Mouse (Mus musculus): ENCODE data around the gene Prickle2. TPM values are rescaled to one million over a fixed set of nuclear protein-coding genes. Genes with fewer than 3 reads are reported as not detected.

Prickle2 gene
- polyA plus RNA-seq, 1 experiment: 1.1 TPM

DNA sequence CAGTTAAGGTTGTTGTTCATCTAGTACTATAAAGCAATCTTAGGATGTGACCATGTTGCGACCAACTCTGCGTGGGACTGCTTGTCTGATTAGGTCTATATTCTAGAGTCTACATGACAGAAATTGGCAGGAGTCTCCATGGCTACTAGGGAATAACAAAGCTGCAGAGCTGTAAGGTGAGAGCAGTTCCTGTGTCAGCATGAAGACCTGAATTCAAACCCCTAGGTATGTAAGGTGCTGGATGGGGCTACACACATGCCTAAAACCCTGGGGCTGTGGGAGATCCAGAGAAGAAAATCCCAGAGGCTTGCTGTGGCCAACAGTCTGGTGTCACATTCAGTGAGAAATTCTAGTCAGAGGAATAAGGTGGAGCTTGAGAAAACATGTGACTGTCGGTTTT is 78.2 kb downstream of the Prickle2 start:
- TF ChIP-seq POLR2A (IDR thresholded peaks at IDR 0.05; ENCODE audit: low read depth, low read length): no peak
- no peak for TF ChIP-seq CTCF (IDR thresholded peaks at IDR 0.05; ENCODE audit: extremely low read depth, insufficient read depth, insufficient read length, insufficient replicate concordance)
- Histone ChIP-seq H3K4me1 (ENCODE audit: control insufficient read depth, insufficient read depth, insufficient read length) (no peaks in the 10 kb centered on the region), H3K36me3 (ENCODE audit: control insufficient read depth, insufficient read depth, low read length) (no peaks in the 10 kb centered on the region), H3K4me3 (ENCODE audit: extremely low read depth, insufficient read depth, insufficient read length) (no peak overlapping the region), H3K27me3 (ENCODE audit: control insufficient read depth, insufficient read depth, low read length) (no peaks in the 10 kb centered on the region), H3K27ac (ENCODE audit: insufficient read depth, low read length) (no peak overlapping the region)
- DNase-seq (ENCODE audit: low read depth in 1 of 2, low spot score in 2 of 2): no peak
- 91% methylated on average over 3 of the region's 3 CpGs for WGBS

DNA sequence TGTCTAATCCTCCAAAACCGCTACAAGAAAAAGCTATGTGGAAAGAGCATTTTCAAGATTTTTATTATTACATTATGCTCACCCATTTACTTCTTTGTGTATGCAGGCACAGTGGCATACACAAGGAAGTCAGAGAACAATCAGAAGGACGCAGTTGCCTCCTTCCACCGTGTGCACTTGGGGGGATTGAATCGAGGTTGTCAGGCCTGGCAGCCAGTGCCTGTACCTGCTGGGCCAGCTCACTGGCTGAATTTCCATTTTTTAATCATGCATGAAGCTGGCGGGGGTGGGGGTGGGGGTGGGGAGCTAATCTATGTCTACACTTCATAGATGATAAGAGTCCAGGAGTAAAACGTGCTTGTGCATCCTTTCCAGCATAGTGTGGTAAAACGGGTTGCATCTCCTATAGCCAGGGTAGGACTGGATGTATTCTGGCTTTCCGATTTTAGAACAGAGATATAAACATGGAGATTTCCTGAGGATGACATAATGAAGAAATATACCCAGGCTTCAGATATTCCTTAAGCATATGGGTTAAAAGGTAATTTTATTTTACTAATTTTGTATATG is 78.8 kb downstream of the Prickle2 start:
- H3K4me1 ChIP-seq (ENCODE audit: control insufficient read depth, insufficient read depth, insufficient read length): no peaks in the 10 kb centered on the region
- H3K36me3 ChIP-seq (ENCODE audit: control insufficient read depth, insufficient read depth, low read length): no peaks in the 10 kb centered on the region
- H3K4me3 ChIP-seq (ENCODE audit: extremely low read depth, insufficient read depth, insufficient read length): no peak overlapping the region
- DNase-seq (ENCODE audit: low read depth in 1 of 2, low spot score in 2 of 2): no peak
- no peak overlapping the region for H3K27ac ChIP-seq (ENCODE audit: insufficient read depth, low read length)
- no peaks in the 10 kb centered on the region for H3K27me3 ChIP-seq (ENCODE audit: control insufficient read depth, insufficient read depth, low read length)
- 81% methylated on average over 8 of the region's 8 CpGs for WGBS
- no peak for TF ChIP-seq POLR2A (IDR thresholded peaks at IDR 0.05; ENCODE audit: low read depth, low read length)

DNA sequence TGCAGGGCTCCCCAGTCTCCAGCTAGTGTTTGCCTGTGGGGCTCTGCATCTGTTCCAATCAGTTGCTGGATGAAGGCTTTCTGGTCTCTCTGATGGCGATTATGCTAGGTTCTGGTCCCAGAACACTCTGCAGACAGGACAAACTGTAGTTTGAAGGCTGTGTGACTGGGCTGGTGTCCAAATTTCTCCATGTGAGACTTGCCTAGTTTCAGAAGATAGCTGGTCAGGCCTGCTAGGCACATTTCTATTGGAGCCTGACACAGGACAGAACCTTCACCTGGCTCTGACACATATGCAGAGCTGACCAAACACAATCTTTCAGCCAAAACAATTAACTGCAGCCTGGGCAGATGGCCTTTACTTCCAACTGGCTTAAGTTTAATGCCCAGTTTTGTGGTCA is 80.0 kb downstream of the Prickle2 start:
- Histone ChIP-seq H3K36me3 (ENCODE audit: control insufficient read depth, insufficient read depth, low read length) (no peaks in the 10 kb centered on the region), H3K27ac (ENCODE audit: insufficient read depth, low read length) (no peak overlapping the region), H3K27me3 (ENCODE audit: control insufficient read depth, insufficient read depth, low read length) (no peaks in the 10 kb centered on the region), H3K4me3 (ENCODE audit: extremely low read depth, insufficient read depth, insufficient read length) (no peak overlapping the region), H3K4me1 (ENCODE audit: control insufficient read depth, insufficient read depth, insufficient read length) (no peaks in the 10 kb centered on the region)
- WGBS: 83% methylated on average over 1 of the region's 1 CpGs
- TF ChIP-seq POLR2A (IDR thresholded peaks at IDR 0.05; ENCODE audit: low read depth, low read length) (no peak), CTCF (IDR thresholded peaks at IDR 0.05; ENCODE audit: extremely low read depth, insufficient read depth, insufficient read length, insufficient replicate concordance) (no peak)
- DNase-seq (ENCODE audit: low read depth in 1 of 2, low spot score in 2 of 2): no peak

DNA sequence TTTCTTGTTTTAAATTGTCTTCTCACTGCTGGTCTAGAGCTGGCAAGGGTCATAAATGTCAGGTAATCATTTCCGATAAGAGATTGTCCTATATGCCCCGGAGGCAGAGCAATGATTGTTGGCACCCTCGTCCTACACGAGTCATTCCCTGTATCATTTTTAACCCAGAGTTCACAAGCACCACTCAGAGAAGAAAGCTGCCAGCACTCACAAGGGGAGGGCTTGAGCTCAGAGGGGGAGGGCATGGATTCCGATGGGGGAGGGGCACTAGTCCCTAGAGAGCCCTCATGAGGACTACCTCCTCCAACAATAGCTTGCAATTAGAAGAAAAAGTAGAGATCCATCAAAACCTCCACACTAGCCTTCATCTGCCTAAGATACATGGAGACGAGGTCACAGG is 81.6 kb downstream of the Prickle2 start:
- Histone ChIP-seq H3K4me1 (ENCODE audit: control insufficient read depth, insufficient read depth, insufficient read length) (no peaks in the 10 kb centered on the region), H3K4me3 (ENCODE audit: extremely low read depth, insufficient read depth, insufficient read length) (no peak overlapping the region), H3K36me3 (ENCODE audit: control insufficient read depth, insufficient read depth, low read length) (no peaks in the 10 kb centered on the region), H3K27ac (ENCODE audit: insufficient read depth, low read length) (no peak overlapping the region), H3K27me3 (ENCODE audit: control insufficient read depth, insufficient read depth, low read length) (no peaks in the 10 kb centered on the region)
- WGBS: 79% methylated on average over 6 of the region's 6 CpGs
- TF ChIP-seq POLR2A (IDR thresholded peaks at IDR 0.05; ENCODE audit: low read depth, low read length) (no peak), CTCF (IDR thresholded peaks at IDR 0.05; ENCODE audit: extremely low read depth, insufficient read depth, insufficient read length, insufficient replicate concordance) (no peak)
- DNase-seq (ENCODE audit: low read depth in 1 of 2, low spot score in 2 of 2): no peak

DNA sequence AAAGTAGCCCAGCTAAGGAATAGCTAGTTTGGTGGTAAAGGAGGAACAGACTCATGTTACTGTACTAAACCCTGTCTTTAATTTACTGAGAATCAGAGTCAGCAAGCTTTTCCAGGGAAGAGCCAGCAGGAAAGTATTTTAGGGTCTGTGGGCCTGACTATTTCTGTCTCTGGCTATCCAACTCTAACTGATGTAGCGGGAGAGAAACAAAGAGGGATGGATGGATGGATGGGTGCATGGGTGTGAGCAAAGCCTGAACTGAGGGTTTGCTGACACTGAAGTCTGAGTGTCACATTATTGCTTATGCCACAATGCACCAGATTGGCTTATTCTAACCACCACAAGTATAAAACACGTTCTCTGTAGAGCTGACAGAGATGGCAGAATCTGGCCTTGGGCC is 88.8 kb downstream of the Prickle2 start:
- Histone ChIP-seq H3K4me1 (ENCODE audit: control insufficient read depth, insufficient read depth, insufficient read length) (no peaks in the 10 kb centered on the region), H3K36me3 (ENCODE audit: control insufficient read depth, insufficient read depth, low read length) (no peaks in the 10 kb centered on the region), H3K27me3 (ENCODE audit: control insufficient read depth, insufficient read depth, low read length) (no peaks in the 10 kb centered on the region), H3K4me3 (ENCODE audit: extremely low read depth, insufficient read depth, insufficient read length) (no peak overlapping the region), H3K27ac (ENCODE audit: insufficient read depth, low read length) (no peak overlapping the region)
- 80% methylated on average over 2 of the region's 2 CpGs for WGBS
- DNase-seq (ENCODE audit: low read depth in 1 of 2, low spot score in 2 of 2): no peak
- TF ChIP-seq CTCF (IDR thresholded peaks at IDR 0.05; ENCODE audit: extremely low read depth, insufficient read depth, insufficient read length, insufficient replicate concordance): no peak
- TF ChIP-seq POLR2A (IDR thresholded peaks at IDR 0.05; ENCODE audit: low read depth, low read length): no peak

DNA sequence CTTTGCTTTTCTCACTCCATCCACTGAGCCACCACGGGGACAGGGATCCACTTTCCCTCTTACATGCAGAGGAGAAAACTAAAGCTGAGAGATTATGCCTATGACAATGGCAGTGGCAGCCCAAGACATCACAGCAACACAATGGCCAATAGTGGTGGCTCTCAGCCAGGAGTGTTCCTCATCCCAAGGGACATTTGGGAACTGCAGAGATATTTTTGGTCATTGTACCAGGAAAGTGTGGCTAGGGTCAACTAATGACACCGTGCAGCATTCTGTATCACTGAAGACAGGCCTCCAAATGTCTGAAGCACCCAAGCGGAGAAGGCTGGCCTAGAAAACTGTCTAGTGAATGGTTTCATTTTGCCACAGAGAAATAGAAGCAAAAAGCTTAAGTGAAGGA is 91.2 kb downstream of the Prickle2 start:
- 80% methylated on average over 3 of the region's 3 CpGs for WGBS
- TF ChIP-seq CTCF (IDR thresholded peaks at IDR 0.05; ENCODE audit: extremely low read depth, insufficient read depth, insufficient read length, insufficient replicate concordance): no peak
- TF ChIP-seq POLR2A (IDR thresholded peaks at IDR 0.05; ENCODE audit: low read depth, low read length): no peak
- H3K4me1 ChIP-seq (ENCODE audit: control insufficient read depth, insufficient read depth, insufficient read length): no peaks in the 10 kb centered on the region
- H3K27me3 ChIP-seq (ENCODE audit: control insufficient read depth, insufficient read depth, low read length): no peaks in the 10 kb centered on the region
- no peak for DNase-seq (ENCODE audit: low read depth in 1 of 2, low spot score in 2 of 2)
- no peaks in the 10 kb centered on the region for H3K36me3 ChIP-seq (ENCODE audit: control insufficient read depth, insufficient read depth, low read length)
- H3K4me3 ChIP-seq (ENCODE audit: extremely low read depth, insufficient read depth, insufficient read length): no peak overlapping the region
- no peak overlapping the region for H3K27ac ChIP-seq (ENCODE audit: insufficient read depth, low read length)

DNA sequence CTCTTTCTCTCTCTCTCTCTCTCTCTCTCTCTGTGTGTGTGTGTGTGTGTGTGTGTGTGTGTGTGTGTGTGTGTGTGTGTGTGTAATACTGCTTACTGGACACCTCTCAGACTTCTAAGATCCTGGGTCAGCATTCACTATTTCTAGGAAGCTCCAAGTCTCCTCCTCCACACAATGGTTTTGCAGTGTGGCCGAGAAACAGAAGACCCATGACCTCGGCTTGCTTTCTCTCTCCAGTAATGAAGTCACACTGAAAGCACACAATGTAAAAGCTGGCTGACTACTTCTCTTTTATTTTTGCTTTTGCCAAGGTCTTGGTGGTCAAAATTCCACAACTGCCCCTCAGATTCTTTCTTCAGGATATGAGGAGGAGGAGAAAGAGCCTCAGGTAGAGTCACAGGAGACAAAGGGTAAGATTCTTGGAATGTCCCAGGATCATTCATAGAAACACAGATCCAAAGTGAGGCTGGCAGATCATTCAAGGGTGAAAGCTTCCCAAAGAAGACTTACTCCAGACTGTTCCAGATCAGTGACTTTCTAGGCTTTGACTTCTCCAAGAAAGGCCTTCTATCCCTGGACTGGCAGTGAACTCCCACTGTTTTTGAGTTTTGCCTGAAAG is 93.7 kb downstream of the Prickle2 start:
- H3K4me1 ChIP-seq (ENCODE audit: control insufficient read depth, insufficient read depth, insufficient read length): no peaks in the 10 kb centered on the region
- H3K27me3 ChIP-seq (ENCODE audit: control insufficient read depth, insufficient read depth, low read length): no peaks in the 10 kb centered on the region
- WGBS: 63% methylated on average over 2 of the region's 2 CpGs
- H3K36me3 ChIP-seq (ENCODE audit: control insufficient read depth, insufficient read depth, low read length): no peaks in the 10 kb centered on the region
- H3K4me3 ChIP-seq (ENCODE audit: extremely low read depth, insufficient read depth, insufficient read length): no peak overlapping the region
- no peak for DNase-seq (ENCODE audit: low read depth in 1 of 2, low spot score in 2 of 2)
- TF ChIP-seq CTCF (IDR thresholded peaks at IDR 0.05; ENCODE audit: extremely low read depth, insufficient read depth, insufficient read length, insufficient replicate concordance): no peak
- H3K27ac ChIP-seq (ENCODE audit: insufficient read depth, low read length): no peak overlapping the region

All from spleen, adult 2 months (tissue).